In genomic region chr5:24595261-24595660, GRCm38 (mm10) we compare ENCODE assay signal across 22 mouse cellular contexts. TPM values are rescaled to one million over a fixed set of nuclear protein-coding genes. Genes with fewer than 3 reads are reported as not detected.
DNase-seq lines count a peak whose midpoint lies in the region; ATAC-seq and TF ChIP-seq lines count a peak whose summit lies in the region.
"Had no signal": no experiment of that assay in that cellular context is flagged by ENCODE, and none has a peak within 500 bp of the region (broad histone marks: within the 10 kb centered on the region; RNA-seq: fewer than 3 reads in every experiment).

No protein-coding gene starts in this region.

- H3K4me1 ChIP-seq in forebrain, embryonic 12.5 days = peaks cover 66% of the 10 kb centered on the region
- peaks cover 63% of the 10 kb centered on the region for H3K4me1 ChIP-seq in forebrain, embryonic 15.5 days
- peaks cover 45% of the 10 kb centered on the region for H3K4me1 ChIP-seq in hindbrain, embryonic 16.5 days (ENCODE audit: control insufficient read depth, insufficient read depth, low read depth, low read length)
- H3K4me1 ChIP-seq in midbrain, postnatal 0 days (ENCODE audit: insufficient read depth, low read length) = peaks cover 26% of the 10 kb centered on the region; the same call in 1 of the 2 replicates

- peaks cover 13% of the 10 kb centered on the region; the same call in 1 of the 2 replicates for H3K27me3 ChIP-seq in forebrain, embryonic 12.5 days
- no peaks in the 10 kb centered on the region for H3K27me3 ChIP-seq in forebrain, embryonic 15.5 days
- H3K27me3 ChIP-seq in hindbrain, embryonic 16.5 days (replicated peaks; ENCODE audit: control insufficient read depth, insufficient read depth, low read length) = no peaks in the 10 kb centered on the region
- H3K27me3 ChIP-seq in midbrain, postnatal 0 days (ENCODE audit: insufficient read depth, low read length) = no peaks in the 10 kb centered on the region
- H3K27me3 ChIP-seq: heart, embryonic 12.5 days; stomach, embryonic 15.5 days had no signal

- H3K9me3 ChIP-seq in forebrain, embryonic 12.5 days = no peaks in the 10 kb centered on the region
- no peaks in the 10 kb centered on the region for H3K9me3 ChIP-seq in forebrain, embryonic 15.5 days
- H3K9me3 ChIP-seq in hindbrain, embryonic 16.5 days (ENCODE audit: control insufficient read depth, low read length) = no peaks in the 10 kb centered on the region
- no peaks in the 10 kb centered on the region for H3K9me3 ChIP-seq in midbrain, postnatal 0 days (ENCODE audit: low read length)
- H3K9me3 ChIP-seq: embryonic facial prominence, embryonic 10.5 days; heart, embryonic 12.5 days; intestine, embryonic 15.5 days; stomach, embryonic 15.5 days had no signal

- no peak for DNase-seq in midbrain, postnatal 0 days (ENCODE audit: low spot score)
- DNase-seq in retina, postnatal 1 day = no peak
- no peak for DNase-seq in c-Kit-positive CD71-positive TER-119-positive erythroid progenitor cells, embryonic 14.5 days (ENCODE audit: low spot score)
- DNase-seq in testis, postnatal 14 days (ENCODE audit: low spot score) = no peak
- DNase-seq: cerebellum, adult 11 months; cerebellum, postnatal 36 days; gastrocnemius, postnatal 36 days; lung, adult 2 months; lung, postnatal 4 days; right cerebral cortex, postnatal 14 days had no signal

- peaks cover 56% of the 10 kb centered on the region for H3K36me3 ChIP-seq in forebrain, embryonic 12.5 days (replicated peaks)
- H3K36me3 ChIP-seq in forebrain, embryonic 15.5 days = peaks cover 42% of the 10 kb centered on the region
- peaks cover 34% of the 10 kb centered on the region for H3K36me3 ChIP-seq in hindbrain, embryonic 16.5 days (ENCODE audit: control insufficient read depth, insufficient read depth, low read length)
- H3K36me3 ChIP-seq in midbrain, postnatal 0 days (ENCODE audit: insufficient read depth, low read length) = peaks cover 45% of the 10 kb centered on the region

- H3K4me2 ChIP-seq in forebrain, embryonic 12.5 days = peak overlapping the region; percentile 53; the same call in 1 of the 2 replicates
- H3K4me2 ChIP-seq in forebrain, embryonic 15.5 days (replicated peaks) = peak overlapping the region; percentile 46; the same call in 1 of the 2 replicates
- no peak overlapping the region for H3K4me2 ChIP-seq in hindbrain, embryonic 16.5 days (ENCODE audit: low read length)
- H3K4me2 ChIP-seq in midbrain, postnatal 0 days (ENCODE audit: low read depth, low read length, poor library complexity, severe bottlenecking) = no peak overlapping the region
- H3K4me2 ChIP-seq: heart, embryonic 12.5 days; intestine, embryonic 15.5 days; liver, embryonic 11.5 days; stomach, embryonic 15.5 days had no signal

- TF ChIP-seq CTCF in midbrain, postnatal 0 days (IDR thresholded peaks at IDR 0.05) = no peak

- H3K4me3 ChIP-seq in forebrain, embryonic 12.5 days (replicated peaks) = no peak overlapping the region
- H3K4me3 ChIP-seq in forebrain, embryonic 15.5 days = no peak overlapping the region
- H3K4me3 ChIP-seq in hindbrain, embryonic 16.5 days (ENCODE audit: low read length) = no peak overlapping the region
- no peak overlapping the region for H3K4me3 ChIP-seq in midbrain, postnatal 0 days (ENCODE audit: low read depth, low read length)
- H3K4me3 ChIP-seq: embryonic facial prominence, embryonic 10.5 days; heart, embryonic 12.5 days; intestine, embryonic 15.5 days; stomach, embryonic 15.5 days had no signal

- ATAC-seq in forebrain, embryonic 12.5 days (ENCODE audit: low FRiP score) = no peak
- ATAC-seq in forebrain, embryonic 15.5 days (replicated peaks) = no peak
- ATAC-seq in hindbrain, embryonic 16.5 days = no peak
- no peak for ATAC-seq in midbrain, postnatal 0 days (ENCODE audit: low FRiP score)
- ATAC-seq: intestine, embryonic 15.5 days had no signal

- peak overlapping the region; percentile 53; the same call in 1 of the 2 replicates for H3K9ac ChIP-seq in forebrain, embryonic 12.5 days
- H3K9ac ChIP-seq in forebrain, embryonic 15.5 days (replicated peaks) = peak overlapping the region; percentile 42; the same call in 1 of the 2 replicates
- H3K9ac ChIP-seq in hindbrain, embryonic 16.5 days (ENCODE audit: low read depth, low read length) = no peak overlapping the region
- H3K9ac ChIP-seq in midbrain, postnatal 0 days (replicated peaks; ENCODE audit: low read length, poor library complexity, severe bottlenecking) = peak overlapping the region; percentile 54
- H3K9ac ChIP-seq: heart, embryonic 12.5 days; intestine, embryonic 15.5 days; stomach, embryonic 15.5 days had no signal

- peak overlapping the region; percentile 99 for H3K27ac ChIP-seq in forebrain, embryonic 12.5 days
- peak overlapping the region; percentile 98 for H3K27ac ChIP-seq in forebrain, embryonic 15.5 days (replicated peaks)
- peak overlapping the region; percentile 65; the same call in 1 of the 2 replicates for H3K27ac ChIP-seq in hindbrain, embryonic 16.5 days (ENCODE audit: low read depth, low read length)
- peak overlapping the region; percentile 91; the same call in 1 of the 2 replicates for H3K27ac ChIP-seq in midbrain, postnatal 0 days (ENCODE audit: low read depth, low read length)
- H3K27ac ChIP-seq: intestine, embryonic 15.5 days; stomach, embryonic 15.5 days had no signal

- 90% methylated on average over 5 of the region's 5 CpGs for WGBS in forebrain, embryonic 12.5 days
- WGBS in forebrain, embryonic 15.5 days = 90% methylated on average over 5 of the region's 5 CpGs
- WGBS in hindbrain, embryonic 16.5 days = 93% methylated on average over 5 of the region's 5 CpGs
- 92% methylated on average over 5 of the region's 5 CpGs for whole genome bisulfite sequencing in midbrain, postnatal 0 days

RNA-seq across cellular contexts. Expression of gene Chpf2, which starts 8.7 kb away (rescaled TPM):
- 18.7 and 18.8 TPM in 2 replicates for polyA plus RNA-seq in forebrain, embryonic 12.5 days (2016; fragmentation: Nextera tagmentation; extraction: Ambion mirVana)
- 19.7 and 21.1 TPM in 2 replicates for polyA plus RNA-seq in forebrain, embryonic 15.5 days (2015; fragmentation: Nextera tagmentation; extraction: Ambion mirVana)
- polyA plus RNA-seq in hindbrain, embryonic 16.5 days (2015; fragmentation: Nextera tagmentation; extraction: Ambion mirVana) = 20.6 and 21.9 TPM in 2 replicates
- 31.3 and 32.8 TPM in 2 replicates for total RNA-seq in midbrain, postnatal 0 days (2014; rRNA removed)
- 25.5 and 26.3 TPM in 2 replicates for polyA plus RNA-seq in midbrain, postnatal 0 days (2015; fragmentation: Nextera tagmentation; extraction: Ambion mirVana)

RNA-seq across cellular contexts. Expression of gene Abcf2, which starts 18.0 kb away (rescaled TPM):
- 141 and 142 TPM in 2 replicates for polyA plus RNA-seq in forebrain, embryonic 12.5 days (2016; fragmentation: Nextera tagmentation; extraction: Ambion mirVana)
- polyA plus RNA-seq in forebrain, embryonic 15.5 days (2015; fragmentation: Nextera tagmentation; extraction: Ambion mirVana) = 101 and 106 TPM in 2 replicates
- 80.9 and 84.8 TPM in 2 replicates for polyA plus RNA-seq in hindbrain, embryonic 16.5 days (2015; fragmentation: Nextera tagmentation; extraction: Ambion mirVana)
- 55.9 and 57.0 TPM in 2 replicates for total RNA-seq in midbrain, postnatal 0 days (2014; rRNA removed)
- polyA plus RNA-seq in midbrain, postnatal 0 days (2015; fragmentation: Nextera tagmentation; extraction: Ambion mirVana) = 58.2 and 62.3 TPM in 2 replicates

RNA-seq across cellular contexts. Expression of gene Smarcd3, which starts 28.9 kb away (rescaled TPM):
- polyA plus RNA-seq in forebrain, embryonic 12.5 days (2016; fragmentation: Nextera tagmentation; extraction: Ambion mirVana) = 101 and 113 TPM in 2 replicates
- polyA plus RNA-seq in forebrain, embryonic 15.5 days (2015; fragmentation: Nextera tagmentation; extraction: Ambion mirVana) = 171 and 176 TPM in 2 replicates
- polyA plus RNA-seq in hindbrain, embryonic 16.5 days (2015; fragmentation: Nextera tagmentation; extraction: Ambion mirVana) = 128 and 133 TPM in 2 replicates
- 279 and 347 TPM in 2 replicates for total RNA-seq in midbrain, postnatal 0 days (2014; rRNA removed)
- polyA plus RNA-seq in midbrain, postnatal 0 days (2015; fragmentation: Nextera tagmentation; extraction: Ambion mirVana) = 187 and 189 TPM in 2 replicates

RNA-seq across cellular contexts. Expression of gene 4931409K22Rik, which starts 38.7 kb away (rescaled TPM):
- 0.24 and 0.37 TPM in 2 replicates for polyA plus RNA-seq in forebrain, embryonic 12.5 days (2016; fragmentation: Nextera tagmentation; extraction: Ambion mirVana)
- polyA plus RNA-seq in forebrain, embryonic 15.5 days (2015; fragmentation: Nextera tagmentation; extraction: Ambion mirVana) = 0.42 and 0.56 TPM in 2 replicates
- polyA plus RNA-seq in hindbrain, embryonic 16.5 days (2015; fragmentation: Nextera tagmentation; extraction: Ambion mirVana) = 0.13 and 0.15 TPM in 2 replicates
- not detected in 2 replicates for total RNA-seq in midbrain, postnatal 0 days (2014; rRNA removed)
- not detected in 2 replicates for polyA plus RNA-seq in midbrain, postnatal 0 days (2015; fragmentation: Nextera tagmentation; extraction: Ambion mirVana)
- total RNA-seq: gastrocnemius, postnatal 36 days; heart, postnatal 25 days had no signal
- polyA plus RNA-seq: heart, embryonic 12.5 days; large intestine, adult 2 months; lung, adult 2 months; spleen, adult 2 months; thymus, postnatal 0 days had no signal

RNA-seq across cellular contexts. Expression of gene Asb10, which starts 54.5 kb away (rescaled TPM):
- 0.10 TPM in 1 of 2 replicates, not detected in the other for polyA plus RNA-seq in forebrain, embryonic 12.5 days (2016; fragmentation: Nextera tagmentation; extraction: Ambion mirVana)
- 0.11 and 0.42 TPM in 2 replicates for polyA plus RNA-seq in forebrain, embryonic 15.5 days (2015; fragmentation: Nextera tagmentation; extraction: Ambion mirVana)
- 0.18 and 0.21 TPM in 2 replicates for polyA plus RNA-seq in hindbrain, embryonic 16.5 days (2015; fragmentation: Nextera tagmentation; extraction: Ambion mirVana)
- 1.2 TPM in 1 of 2 replicates, not detected in the other for total RNA-seq in midbrain, postnatal 0 days (2014; rRNA removed)
- polyA plus RNA-seq in midbrain, postnatal 0 days (2015; fragmentation: Nextera tagmentation; extraction: Ambion mirVana) = 0.31 and 0.39 TPM in 2 replicates

Comparison
In these comparisons a context has a peak if more than half of its experiments do, and no peak if none do; other contexts are left out.
1. H3K4me2 ChIP-seq: peak in forebrain, embryonic 12.5 days (single experiment) and forebrain, embryonic 15.5 days (single experiment); none in hindbrain, embryonic 16.5 days (single experiment) and midbrain, postnatal 0 days (single experiment).
2. Peak in every context shown above with its lines, with median percentiles within 50 percentile points of each other: H3K27ac ChIP-seq.